Mouse (Mus musculus) hindbrain, embryonic 10.5 days (tissue): ENCODE results near the gene Gm20854. TPM values are rescaled to one million over a fixed set of nuclear protein-coding genes. Genes with fewer than 3 reads are reported as not detected.
"Not testable (repeated sequence)": the region's sequence is repeated elsewhere in the genome, so short reads cannot be mapped to it uniquely, and the experiment has no call there.

Source experiments
- DNase-seq: peaks from one replicate; pipeline ENCODE4 v3.0.0-alpha.2; 2017; ENCODE audit warnings: low spot score
- H3K27ac ChIP-seq: fragments of 300-500 bp; sonication (generic); 2 replicates; pipeline ENCODE4 v1.5.1; 2016; ENCODE audit warnings: mild to moderate bottlenecking, moderate library complexity
- H3K27me3 ChIP-seq: fragments of 300-500 bp; sonication (generic); 2 replicates; pipeline ENCODE4 v1.6.1; 2016; ENCODE audit warnings: mild to moderate bottlenecking; ENCODE audit not compliant: poor library complexity, insufficient read depth, severe bottlenecking
- H3K36me3 ChIP-seq: fragments of 300-500 bp; sonication (generic); 2 replicates; pipeline ENCODE4 v1.6.1; 2016; ENCODE audit warnings: mild to moderate bottlenecking, moderate library complexity
- H3K4me1 ChIP-seq: fragments of 300-500 bp; sonication (generic); replicated peaks from 2 replicates; pipeline ENCODE4 v1.6.1; 2016; ENCODE audit warnings: mild to moderate bottlenecking
- H3K4me3 ChIP-seq: fragments of 300-500 bp; sonication (generic); 2 replicates; pipeline ENCODE4 v1.5.1; 2016; ENCODE audit warnings: mild to moderate bottlenecking, moderate library complexity
- H3K9me3 ChIP-seq: fragments of 300-500 bp; sonication (generic); 2 replicates; pipeline ENCODE4 v1.6.1; 2016; ENCODE audit warnings: mild to moderate bottlenecking, moderate library complexity
- WGBS: fragments of 180-500 bp; shearing (Covaris S2); methylation state at CpG from one replicate; pipeline ENCODE4 v1.1.7; 2016; 5-methylcytosine and 5-hydroxymethylcytosine counted together
- polyA plus RNA-seq: library from polyadenylated mRNA; unstranded; fragments of >200 nt; fragmentation: Nextera tagmentation; extraction: Ambion mirVana; gene quantifications from 2 replicates; pipeline ENCODE4 v1.2.1, GENCODE M21; 2016

Gene Gm20854
- polyA plus RNA-seq, result not detected in 2 replicates

DNA sequence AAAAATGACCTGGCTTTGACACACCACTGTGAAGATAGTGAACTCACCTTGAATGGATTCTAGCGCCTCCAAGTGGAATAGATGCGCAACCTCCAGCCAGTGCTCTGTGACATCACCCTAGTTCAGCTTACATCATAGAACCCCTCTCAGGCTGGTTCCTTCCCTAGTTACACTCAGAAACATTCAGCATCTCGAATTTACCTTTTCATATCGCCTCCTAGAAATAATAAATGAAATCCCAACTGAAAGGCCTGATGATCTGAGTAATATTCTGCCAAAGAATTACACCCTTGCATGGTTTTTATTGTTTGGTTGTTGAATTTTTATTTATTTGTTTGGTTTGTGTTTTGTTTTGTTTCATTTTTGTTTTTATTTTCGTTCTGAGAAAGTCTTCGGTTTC, at the start of gene Gm20854:
Gm20854 (minus strand) TSS at position 101 of the 400 bp plus-strand sequence.
- not testable (repeated sequence) for H3K27me3 ChIP-seq, H3K4me3 ChIP-seq, DNase-seq, H3K4me1 ChIP-seq, H3K27ac ChIP-seq, H3K36me3 ChIP-seq, H3K9me3 ChIP-seq
- 60% methylated on average over 1 of the region's 6 CpGs for WGBS
